Mouse (Mus musculus) neural tube, embryonic 12.5 days (tissue): ENCODE measurements around the gene Adamts8. TPM values are rescaled to one million over a fixed set of nuclear protein-coding genes. Genes with fewer than 3 reads are reported as not detected.

Experiments
- ATAC-seq: fragments of 200-750 bp; cut with Nextera tagmentation; 2 replicates; pipeline ENCODE4 v1.8.0; 2017; ENCODE audit warnings: low read depth, mild to moderate bottlenecking, moderate TSS enrichment, moderate library complexity; ENCODE audit not compliant: low FRiP score
- H3K27ac ChIP-seq: fragments of 300-500 bp; sonication (generic); 2 replicates; pipeline ENCODE4 v1.5.1; 2016
- H3K27me3 ChIP-seq: fragments of 300-500 bp; sonication (generic); replicated peaks from 2 replicates; pipeline ENCODE4 v1.6.1; 2016; ENCODE audit warnings: mild to moderate bottlenecking
- H3K36me3 ChIP-seq: fragments of 300-500 bp; sonication (generic); 2 replicates; pipeline ENCODE4 v1.6.1; 2016; ENCODE audit warnings: mild to moderate bottlenecking
- H3K4me1 ChIP-seq: fragments of 300-500 bp; sonication (generic); 2 replicates; pipeline ENCODE4 v1.6.1; 2016
- H3K4me2 ChIP-seq: fragments of 300-500 bp; sonication (generic); replicated peaks from 2 replicates; pipeline ENCODE4 v1.6.1; 2016; ENCODE audit warnings: mild to moderate bottlenecking
- H3K4me3 ChIP-seq: fragments of 300-500 bp; sonication (generic); 2 replicates; pipeline ENCODE4 v1.5.1; 2016
- H3K9ac ChIP-seq: fragments of 300-500 bp; sonication (generic); 2 replicates; pipeline ENCODE4 v1.6.1; 2016; ENCODE audit warnings: mild to moderate bottlenecking
- H3K9me3 ChIP-seq: fragments of 300-500 bp; sonication (generic); 2 replicates; pipeline ENCODE4 v1.6.1; 2016; ENCODE audit warnings: mild to moderate bottlenecking
- WGBS: fragments of 180-500 bp; shearing (Covaris S2); methylation state at CpG from one replicate; pipeline ENCODE4 v1.1.7; 2016; 5-methylcytosine and 5-hydroxymethylcytosine counted together
- polyA plus RNA-seq: library from polyadenylated mRNA; unstranded; fragments of >200 nt; fragmentation: Nextera tagmentation; extraction: Ambion mirVana; gene quantifications from 2 replicates; pipeline ENCODE4 v1.2.1, GENCODE M21; 2016

Adamts8 gene
- polyA plus RNA-seq, 1 experiment from 2014 or later = 1.2 TPM

GRCm38 (mm10) chr9:30932346-30932745 is 10.0 kb upstream of the Adamts8 start:
- Histone ChIP-seq H3K9ac (no peak overlapping the region), H3K4me2 (no peak overlapping the region), H3K4me1 (no peaks in the 10 kb centered on the region), H3K4me3 (no peak overlapping the region), H3K9me3 (no peaks in the 10 kb centered on the region), H3K27ac (no peak overlapping the region), H3K36me3 (no peaks in the 10 kb centered on the region), H3K27me3 (no peaks in the 10 kb centered on the region)
- 70% methylated on average over 4 of the region's 4 CpGs for WGBS
- no peak for ATAC-seq

- ATAC-seq = no peak
- no peak overlapping the region for H3K27ac ChIP-seq
- no peaks in the 10 kb centered on the region for H3K9me3 ChIP-seq
- whole genome bisulfite sequencing = 72% methylated on average over 6 of the region's 6 CpGs
- no peaks in the 10 kb centered on the region for H3K27me3 ChIP-seq
- H3K9ac ChIP-seq = no peak overlapping the region
- no peaks in the 10 kb centered on the region for H3K36me3 ChIP-seq
- H3K4me2 ChIP-seq = no peak overlapping the region
- H3K4me3 ChIP-seq = no peak overlapping the region
- H3K4me1 ChIP-seq = no peaks in the 10 kb centered on the region
These were observed 7.5 kb upstream of the Adamts8 start for GRCm38 (mm10) chr9:30934827-30935226.

- WGBS = 39% methylated on average over 9 of the region's 9 CpGs
- Histone ChIP-seq H3K4me2 (no peak overlapping the region), H3K4me3 (no peak overlapping the region), H3K27ac (no peak overlapping the region), H3K27me3 (peaks cover 15% of the 10 kb centered on the region), H3K4me1 (no peaks in the 10 kb centered on the region), H3K36me3 (no peaks in the 10 kb centered on the region), H3K9ac (no peak overlapping the region), H3K9me3 (no peaks in the 10 kb centered on the region)
- ATAC-seq = peak; percentile 64
These were observed 5.5 kb upstream of the Adamts8 start for GRCm38 (mm10) chr9:30936674-30937438.

- no peak overlapping the region for H3K9ac ChIP-seq
- no peaks in the 10 kb centered on the region for H3K36me3 ChIP-seq
- peaks cover 12% of the 10 kb centered on the region for H3K4me1 ChIP-seq
- no peak overlapping the region for H3K4me3 ChIP-seq
- 0 out of 2 replicates have a peak, but pooled peaks have one; percentile 19 for ATAC-seq
- 7% methylated on average over 6 of the region's 6 CpGs for WGBS
- no peak overlapping the region for H3K27ac ChIP-seq
- H3K4me2 ChIP-seq = no peak overlapping the region
- H3K27me3 ChIP-seq = peaks cover 45% of the 10 kb centered on the region
- H3K9me3 ChIP-seq = no peaks in the 10 kb centered on the region
These were observed 2.0 kb upstream of the Adamts8 start for GRCm38 (mm10) chr9:30940328-30940727.

- Histone ChIP-seq H3K9ac (peak overlapping the region; percentile 75), H3K9me3 (no peaks in the 10 kb centered on the region), H3K4me3 (peak overlapping the region; percentile 57), H3K27ac (no peak overlapping the region), H3K4me2 (peak overlapping the region; percentile 98), H3K4me1 (peaks cover 12% of the 10 kb centered on the region), H3K27me3 (peaks cover 45% of the 10 kb centered on the region), H3K36me3 (no peaks in the 10 kb centered on the region)
- peak; percentile 7; the same call in 1 of the 2 replicates for ATAC-seq
- whole genome bisulfite sequencing = 2% methylated on average over 14 of the region's 14 CpGs
These were observed 979 bp downstream of the Adamts8 start for GRCm38 (mm10) chr9:30943341-30943740.

GRCm38 (mm10) chr9:30944234-30944633 is 1.9 kb downstream of the Adamts8 start:
- no peak for ATAC-seq
- Histone ChIP-seq H3K27me3 (peaks cover 45% of the 10 kb centered on the region), H3K36me3 (no peaks in the 10 kb centered on the region), H3K27ac (no peak overlapping the region), H3K4me1 (peaks cover 12% of the 10 kb centered on the region), H3K4me2 (0 out of 2 replicates have a peak overlapping the region, but pooled peaks have one; percentile 98), H3K4me3 (no peak overlapping the region), H3K9me3 (no peaks in the 10 kb centered on the region), H3K9ac (no peak overlapping the region)
- 32% methylated on average over 1 of the region's 1 CpGs for WGBS

- H3K4me1 ChIP-seq = peaks cover 12% of the 10 kb centered on the region
- no peaks in the 10 kb centered on the region for H3K36me3 ChIP-seq
- no peak for ATAC-seq
- no peak overlapping the region for H3K27ac ChIP-seq
- H3K9me3 ChIP-seq = no peaks in the 10 kb centered on the region
- H3K4me3 ChIP-seq = no peak overlapping the region
- H3K9ac ChIP-seq = no peak overlapping the region
- peaks cover 45% of the 10 kb centered on the region for H3K27me3 ChIP-seq
- WGBS = 54% methylated on average over 1 of the region's 1 CpGs
- no peak overlapping the region for H3K4me2 ChIP-seq
These were observed 2.9 kb downstream of the Adamts8 start for GRCm38 (mm10) chr9:30945276-30945675.

- H3K4me3 ChIP-seq = no peak overlapping the region
- peaks cover 6% of the 10 kb centered on the region for H3K27me3 ChIP-seq
- no peaks in the 10 kb centered on the region for H3K4me1 ChIP-seq
- H3K4me2 ChIP-seq = no peak overlapping the region
- no peaks in the 10 kb centered on the region for H3K36me3 ChIP-seq
- no peak overlapping the region for H3K9ac ChIP-seq
- WGBS = 95% methylated on average over 3 of the region's 3 CpGs
- no peaks in the 10 kb centered on the region for H3K9me3 ChIP-seq
- no peak for ATAC-seq
- H3K27ac ChIP-seq = no peak overlapping the region
These were observed 7.1 kb downstream of the Adamts8 start for GRCm38 (mm10) chr9:30949422-30949821.

GRCm38 (mm10) chr9:30949971-30950370 is 7.6 kb downstream of the Adamts8 start:
- 87% methylated on average over 4 of the region's 4 CpGs for WGBS
- H3K4me3 ChIP-seq = no peak overlapping the region
- no peaks in the 10 kb centered on the region for H3K9me3 ChIP-seq
- H3K36me3 ChIP-seq = no peaks in the 10 kb centered on the region
- H3K27me3 ChIP-seq = peaks cover under 1% of the 10 kb centered on the region; the same call in 1 of the 2 replicates
- no peak overlapping the region for H3K9ac ChIP-seq
- no peak overlapping the region for H3K4me2 ChIP-seq
- H3K27ac ChIP-seq = no peak overlapping the region
- H3K4me1 ChIP-seq = no peaks in the 10 kb centered on the region
- ATAC-seq = no peak

- no peak overlapping the region for H3K4me2 ChIP-seq
- no peaks in the 10 kb centered on the region; the same call in 1 of the 2 replicates for H3K27me3 ChIP-seq
- WGBS = 81% methylated on average over 4 of the region's 4 CpGs
- H3K27ac ChIP-seq = no peak overlapping the region
- no peaks in the 10 kb centered on the region for H3K4me1 ChIP-seq
- H3K4me3 ChIP-seq = no peak overlapping the region
- H3K9me3 ChIP-seq = no peaks in the 10 kb centered on the region
- no peak for ATAC-seq
- H3K36me3 ChIP-seq = no peaks in the 10 kb centered on the region
- no peak overlapping the region for H3K9ac ChIP-seq
These were observed 8.2 kb downstream of the Adamts8 start for GRCm38 (mm10) chr9:30950592-30950991.

GRCm38 (mm10) chr9:30951461-30951860 is 9.1 kb downstream of the Adamts8 start:
- no peak for ATAC-seq
- H3K36me3 ChIP-seq = no peaks in the 10 kb centered on the region
- WGBS = 89% methylated on average over 5 of the region's 5 CpGs
- H3K4me3 ChIP-seq = no peak overlapping the region
- no peaks in the 10 kb centered on the region for H3K4me1 ChIP-seq
- H3K9ac ChIP-seq = no peak overlapping the region
- H3K4me2 ChIP-seq = no peak overlapping the region
- no peak overlapping the region for H3K27ac ChIP-seq
- H3K9me3 ChIP-seq = no peaks in the 10 kb centered on the region
- H3K27me3 ChIP-seq = no peaks in the 10 kb centered on the region

- Histone ChIP-seq H3K27ac (no peak overlapping the region), H3K27me3 (no peaks in the 10 kb centered on the region), H3K36me3 (no peaks in the 10 kb centered on the region), H3K4me1 (no peaks in the 10 kb centered on the region), H3K9ac (no peak overlapping the region), H3K4me2 (no peak overlapping the region), H3K4me3 (no peak overlapping the region), H3K9me3 (no peaks in the 10 kb centered on the region)
- 56% methylated on average over 8 of the region's 8 CpGs for WGBS
- ATAC-seq = no peak
These were observed 10.9 kb downstream of the Adamts8 start for GRCm38 (mm10) chr9:30953287-30953686.

GRCm38 (mm10) chr9:30955246-30955645 is 12.9 kb downstream of the Adamts8 start:
- no peaks in the 10 kb centered on the region for H3K27me3 ChIP-seq
- no peak overlapping the region for H3K9ac ChIP-seq
- no peak overlapping the region for H3K4me2 ChIP-seq
- no peak overlapping the region for H3K4me3 ChIP-seq
- ATAC-seq = no peak
- no peaks in the 10 kb centered on the region for H3K36me3 ChIP-seq
- H3K27ac ChIP-seq = no peak overlapping the region
- H3K4me1 ChIP-seq = no peaks in the 10 kb centered on the region
- H3K9me3 ChIP-seq = no peaks in the 10 kb centered on the region
- 90% methylated on average over 9 of the region's 9 CpGs for WGBS
